Mouse (Mus musculus) layer of hippocampus, postnatal 10 days (tissue): ENCODE measurements around the gene Npepps. TPM values are rescaled to one million over a fixed set of nuclear protein-coding genes. Genes with fewer than 3 reads are reported as not detected.

Experiments used
- DNase-seq, 2 experiments: peaks; one replicate each; pipeline ENCODE4 v3.0.0; 2021; ENCODE audit warnings: low spot score in 2 of 2
- total RNA-seq, 2 experiments: library from RNA; stranded (reverse); gene quantifications; 2 replicates each; pipeline ENCODE4 v1.2.3; 2021

Npepps gene
- total RNA-seq, 2 experiments from 2014 or later = 144 to 159 TPM

DNA sequence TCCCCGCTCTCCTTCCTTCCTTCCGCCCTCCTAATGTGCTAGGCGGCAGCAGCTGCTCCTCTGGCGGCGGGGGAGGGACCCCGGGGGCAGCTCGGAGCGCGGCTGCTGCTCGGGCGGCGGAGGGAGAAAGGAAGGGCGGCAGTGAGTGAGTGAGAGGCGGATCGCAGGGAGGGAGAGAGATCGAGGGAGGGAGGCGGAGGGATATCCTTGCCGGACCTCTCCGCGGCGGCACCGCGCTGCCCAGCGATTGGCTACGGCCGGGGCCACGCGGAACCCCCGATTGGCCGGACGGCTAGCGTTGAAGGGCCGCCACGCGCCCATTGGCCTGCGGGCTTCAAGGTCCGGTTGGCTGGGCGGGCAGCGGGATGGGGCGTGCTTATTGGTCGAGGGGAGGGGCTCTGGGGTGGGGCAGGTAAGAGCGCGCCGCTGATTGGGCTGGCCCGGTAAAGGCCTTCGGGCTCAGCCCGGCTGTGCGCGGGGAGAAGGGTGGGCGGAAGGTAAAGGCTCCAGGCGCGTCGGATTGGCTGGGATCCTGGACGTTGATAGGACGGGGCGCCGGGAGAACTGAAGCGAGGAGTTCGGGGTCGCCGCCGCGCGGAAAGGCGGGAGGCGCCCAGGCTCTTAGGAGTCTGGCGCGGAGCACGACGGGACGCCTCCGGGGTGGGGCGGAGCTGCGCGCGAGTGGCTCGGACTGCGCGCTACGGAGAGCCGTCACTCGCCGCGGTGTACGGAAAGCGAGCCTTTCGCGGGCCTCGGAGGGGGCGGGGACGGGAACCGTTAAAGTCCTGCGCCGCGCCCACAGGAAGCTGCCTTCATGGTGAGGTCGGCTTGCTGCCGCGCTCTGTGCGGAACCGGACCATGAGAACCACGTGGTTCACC lies 92.4 kb downstream of the Npepps start, which contains the start of gene Kpnb1:
Gene Kpnb1, minus strand, starts transcription at position 118 of the 879 bp plus-strand sequence.
- DNase-seq = peak; percentile 97 to 99

- DNase-seq = peak; percentile 98 to 99
Observed at GRCm38 (mm10) chr11:97186947-97187763, 93.3 kb downstream of the Npepps start.

- no peak for DNase-seq
Observed at GRCm38 (mm10) chr11:97185704-97186614, 94.5 kb downstream of the Npepps start.

GRCm38 (mm10) chr11:97184875-97185274 lies 95.6 kb downstream of the Npepps start:
- no peak for DNase-seq

DNA sequence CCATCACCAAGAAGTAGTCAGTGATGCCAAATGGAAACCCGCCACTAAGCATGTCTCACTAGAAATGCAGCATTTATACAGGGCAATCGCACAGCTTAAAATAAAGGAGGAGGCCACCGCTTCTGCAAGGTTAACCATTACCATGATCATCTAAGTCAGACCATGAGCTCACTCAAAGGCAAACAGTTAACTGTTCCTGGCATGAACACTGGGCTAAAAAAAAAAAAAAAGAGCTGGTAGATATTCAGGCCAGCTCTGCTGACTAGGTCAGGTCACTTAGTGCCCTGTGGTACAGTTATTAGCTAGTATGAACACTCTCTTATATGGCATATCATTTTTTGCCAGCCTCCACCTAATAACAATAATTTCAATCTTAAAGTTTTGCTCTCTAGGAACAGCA lies 98.0 kb downstream of the Npepps start:
- DNase-seq = no peak

- no peak for DNase-seq
Observed at GRCm38 (mm10) chr11:97181061-97181460, 99.4 kb downstream of the Npepps start.

DNA sequence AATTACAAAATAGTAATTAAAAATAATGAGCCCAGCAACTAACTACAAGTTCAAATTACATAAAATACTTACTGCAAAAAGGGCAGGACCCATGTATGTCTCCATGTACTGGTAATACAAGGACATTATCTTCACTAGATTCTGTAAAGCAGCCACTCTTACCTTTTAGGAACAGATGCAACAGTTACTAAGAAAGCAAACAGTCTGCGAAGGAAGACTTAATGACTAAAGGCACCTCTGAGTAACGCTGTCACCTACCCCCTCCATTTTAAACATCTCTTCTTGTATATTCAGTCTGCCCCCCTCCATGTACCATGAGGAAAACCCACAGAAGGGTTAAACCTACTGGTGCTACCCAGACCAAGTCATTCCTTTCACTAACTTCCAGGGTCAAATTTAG lies 102.2 kb downstream of the Npepps start:
- no peak for DNase-seq

- peak; percentile 26 to 46 for DNase-seq
Observed at GRCm38 (mm10) chr11:97176851-97177250, 103.6 kb downstream of the Npepps start.

GRCm38 (mm10) chr11:97175499-97175898 lies 104.9 kb downstream of the Npepps start:
- no peak for DNase-seq

DNA sequence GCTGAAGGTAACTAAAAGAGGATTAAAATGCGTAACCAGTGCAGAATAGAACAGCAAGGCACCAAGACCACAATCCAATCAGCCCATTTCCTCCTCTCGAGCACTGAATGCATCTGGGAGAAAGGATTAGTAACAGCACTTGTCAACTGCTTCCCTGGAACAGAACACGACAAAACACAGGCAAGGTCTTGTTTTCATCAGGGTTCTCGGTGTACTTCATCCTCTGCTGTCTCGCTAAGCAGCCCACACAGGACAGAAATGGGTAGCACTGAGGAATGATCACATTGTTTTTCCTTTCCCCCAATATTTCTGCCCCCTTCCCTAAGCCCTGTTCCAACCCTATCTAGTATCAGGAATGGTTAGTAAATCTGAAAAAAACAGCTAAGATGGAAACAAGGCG lies 120.1 kb downstream of the Npepps start:
- DNase-seq = no peak

- DNase-seq = no peak
Observed at GRCm38 (mm10) chr11:97156999-97157398, 123.4 kb downstream of the Npepps start.

Other genes with a start within 250 kb of the Npepps start
- 1 to 10 TPM in 1 of 2 experiments, under 1 TPM in 1; 0.83 to 1.6 TPM for gene Lrrc46, start 239.2 kb downstream of the Npepps start, total RNA-seq
- gene Mrpl10, start 239.1 kb downstream of the Npepps start, total RNA-seq = 10 to 100 TPM; 74.4 to 76.7 TPM
- 10 to 100 TPM; 12.9 to 13.5 TPM for gene Osbpl7, start 230.0 kb downstream of the Npepps start, total RNA-seq
- gene Tbx21, start 165.3 kb downstream of the Npepps start, total RNA-seq = under 1 TPM; 0.18 TPM
- 10 to 100 TPM; 54.4 to 60.4 TPM for gene Tbkbp1, start 129.1 kb downstream of the Npepps start, total RNA-seq
- gene Kpnb1, start 92.8 kb downstream of the Npepps start, total RNA-seq = 100 to 1,000 TPM; 125 to 136 TPM
- 10 to 100 TPM; 22.8 to 23.7 TPM for gene Mrpl45, start 35.1 kb upstream of the Npepps start, total RNA-seq
- gene Gpr179, start 71.4 kb upstream of the Npepps start, total RNA-seq = under 1 TPM; 0.34 to 0.42 TPM
- 10 to 100 TPM; 69.2 to 72.6 TPM for gene Socs7, start 81.9 kb upstream of the Npepps start, total RNA-seq
- gene Arhgap23, start 134.9 kb upstream of the Npepps start, total RNA-seq = 10 to 100 TPM; 73.3 to 77.4 TPM
- under 1 TPM in 1 of 2 experiments, not detected in 1; 0.22 TPM for gene 4933428G20Rik, start 219.7 kb upstream of the Npepps start, total RNA-seq